Mouse (Mus musculus): ENCODE measurements around the gene Fmo2. TPM values are rescaled to one million over a fixed set of nuclear protein-coding genes. Genes with fewer than 3 reads are reported as not detected.

Gene Fmo2
- polyA plus RNA-seq, 1 experiment, result not detected

DNA sequence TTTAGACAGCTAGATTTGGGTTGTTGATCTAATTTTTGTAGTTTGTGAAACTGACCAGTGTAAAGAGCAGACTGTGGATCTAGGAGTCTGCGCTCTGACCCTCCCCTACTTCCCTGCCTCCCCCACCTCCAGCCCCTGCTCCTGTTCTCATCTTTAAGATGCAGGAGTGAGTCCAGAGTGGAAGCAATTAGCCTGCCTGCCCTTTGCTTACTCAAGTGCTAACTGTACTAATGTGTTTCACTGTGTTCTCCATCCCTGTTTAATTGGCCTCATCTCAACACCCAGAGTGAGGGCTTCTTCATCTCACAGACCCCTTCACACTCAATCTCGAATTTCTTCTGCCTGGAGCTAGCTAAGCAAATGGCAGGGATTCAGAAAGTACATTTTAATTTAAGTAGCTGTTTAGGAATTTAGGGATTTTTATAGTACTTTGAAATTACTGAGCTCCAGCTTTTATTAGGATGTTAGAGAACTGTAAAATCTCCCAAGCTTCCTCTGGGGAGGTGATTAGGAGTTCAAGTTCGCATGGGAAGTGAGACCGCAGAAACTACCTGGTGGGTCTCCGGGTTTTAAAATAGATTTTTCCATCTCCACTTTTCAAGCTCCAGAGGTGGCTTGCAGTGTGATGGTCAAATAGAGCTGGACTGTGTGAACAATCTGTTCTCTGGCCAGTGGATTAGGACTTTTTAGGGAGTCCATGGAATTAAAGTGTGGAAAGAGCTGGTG lies 39.6 kb upstream of the Fmo2 start:
- Histone ChIP-seq H3K79me3 (ENCODE audit: low read depth) (no peaks in the 10 kb centered on the region), H3K27me3 (ENCODE audit: control insufficient read depth, insufficient read depth, insufficient read length) (no peaks in the 10 kb centered on the region), H3K79me2 (ENCODE audit: control insufficient read depth, insufficient read depth) (no peaks in the 10 kb centered on the region), H3K4me3 (ENCODE audit: insufficient read depth, poor library complexity, severe bottlenecking) (no peak overlapping the region), H3ac (ENCODE audit: control insufficient read depth, insufficient read length, low read depth) (no peak overlapping the region), H3K36me3 (ENCODE audit: control insufficient read depth, insufficient read depth) (no peaks in the 10 kb centered on the region)
- TF ChIP-seq FOSL1 (IDR thresholded peaks at IDR 0.05; ENCODE audit: insufficient read depth, low read length, poor library complexity, severe bottlenecking) (no peak), MYOD1 (IDR thresholded peaks at IDR 0.05; ENCODE audit: control insufficient read depth, insufficient read length, low read depth) (no peak), USF1 (IDR thresholded peaks at IDR 0.05; ENCODE audit: low read depth) (no peak), CEBPB (IDR thresholded peaks at IDR 0.05; ENCODE audit: low read depth) (no peak), MYOG (IDR thresholded peaks at IDR 0.05; ENCODE audit: control insufficient read depth, extremely low read depth, insufficient read length) (no peak), MAX (IDR thresholded peaks at IDR 0.05) (no peak), CTCF (IDR thresholded peaks at IDR 0.05; ENCODE audit: control insufficient read depth, insufficient read depth, insufficient read length) (no peak)

DNA sequence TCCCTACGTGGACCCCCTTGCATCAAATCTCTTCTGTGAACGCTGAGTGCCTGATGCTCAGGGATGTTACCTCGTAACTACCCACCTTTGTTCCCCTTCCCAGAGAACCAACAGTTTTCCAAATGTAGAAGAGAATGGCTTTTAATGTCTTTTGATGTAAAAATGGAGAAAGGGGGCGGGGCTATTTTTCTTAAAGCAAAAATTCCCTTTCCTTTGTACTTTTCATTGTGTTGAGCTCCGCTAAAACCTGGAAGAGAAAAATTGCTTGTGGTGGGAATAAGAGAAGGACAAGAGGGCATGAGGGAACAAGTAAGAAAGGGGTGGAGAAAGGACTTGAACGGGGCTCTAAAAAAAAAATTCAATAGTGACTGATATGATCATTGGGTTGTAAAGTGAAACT lies 38.9 kb upstream of the Fmo2 start, which contains the start of gene Fmo6:
Fmo6 (minus strand) TSS at position 101 of the 400 bp plus-strand sequence.
- H3K79me2 ChIP-seq (ENCODE audit: control insufficient read depth, insufficient read depth), result no peaks in the 10 kb centered on the region
- H3K27me3 ChIP-seq (ENCODE audit: control insufficient read depth, insufficient read depth, insufficient read length), result no peaks in the 10 kb centered on the region
- H3K79me3 ChIP-seq (ENCODE audit: low read depth), result no peaks in the 10 kb centered on the region
- no peak within 1 kb of the TSS for H3K4me3 ChIP-seq (ENCODE audit: insufficient read depth, poor library complexity, severe bottlenecking)
- H3ac ChIP-seq (ENCODE audit: control insufficient read depth, insufficient read length, low read depth), result no peak within 1 kb of the TSS
- no peaks in the 10 kb centered on the region for H3K36me3 ChIP-seq (ENCODE audit: control insufficient read depth, insufficient read depth)
- TF ChIP-seq MAX (IDR thresholded peaks at IDR 0.05), result no peak
- no peak for TF ChIP-seq MYOD1 (IDR thresholded peaks at IDR 0.05; ENCODE audit: control insufficient read depth, insufficient read length, low read depth)
- TF ChIP-seq CTCF (IDR thresholded peaks at IDR 0.05; ENCODE audit: control insufficient read depth, insufficient read depth, insufficient read length), result no peak
- TF ChIP-seq USF1 (IDR thresholded peaks at IDR 0.05; ENCODE audit: low read depth), result no peak
- no peak for TF ChIP-seq FOSL1 (IDR thresholded peaks at IDR 0.05; ENCODE audit: insufficient read depth, low read length, poor library complexity, severe bottlenecking)
- TF ChIP-seq CEBPB (IDR thresholded peaks at IDR 0.05; ENCODE audit: low read depth), result no peak
- no peak for TF ChIP-seq MYOG (IDR thresholded peaks at IDR 0.05; ENCODE audit: control insufficient read depth, extremely low read depth, insufficient read length)

DNA sequence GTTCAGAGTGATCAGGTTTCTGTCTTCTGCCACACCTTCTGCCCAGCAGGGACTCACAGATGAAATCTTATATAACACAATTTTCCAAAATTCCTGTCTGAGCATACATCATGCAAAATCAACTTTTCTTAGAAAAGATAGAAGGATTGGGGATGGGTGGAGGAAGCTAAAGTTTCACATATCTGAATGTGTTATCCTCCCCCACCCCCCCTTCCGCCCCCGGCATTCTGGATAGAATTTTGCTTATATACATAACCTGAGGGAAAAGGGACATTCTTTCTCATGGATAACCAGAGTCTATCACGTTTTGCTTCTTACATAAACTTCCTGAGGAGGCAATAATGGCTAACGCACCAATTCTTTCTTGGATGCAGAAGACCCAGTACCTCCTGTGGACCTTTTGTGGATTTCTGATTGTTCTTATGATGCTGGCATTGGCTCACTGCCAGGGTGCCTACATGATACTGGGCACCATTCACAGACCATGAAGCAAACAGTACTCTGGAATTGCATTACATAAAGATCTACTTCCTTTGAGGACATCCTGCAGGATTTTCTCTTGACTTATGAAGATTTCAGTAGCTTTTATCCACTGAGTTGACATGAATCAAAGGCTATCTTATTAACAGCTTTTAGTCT lies 36.0 kb upstream of the Fmo2 start:
- Histone ChIP-seq H3ac (ENCODE audit: control insufficient read depth, insufficient read length, low read depth) (no peak overlapping the region), H3K4me3 (ENCODE audit: insufficient read depth, poor library complexity, severe bottlenecking) (no peak overlapping the region), H3K27me3 (ENCODE audit: control insufficient read depth, insufficient read depth, insufficient read length) (no peaks in the 10 kb centered on the region), H3K79me2 (ENCODE audit: control insufficient read depth, insufficient read depth) (no peaks in the 10 kb centered on the region), H3K79me3 (ENCODE audit: low read depth) (no peaks in the 10 kb centered on the region), H3K36me3 (ENCODE audit: control insufficient read depth, insufficient read depth) (no peaks in the 10 kb centered on the region)
- TF ChIP-seq FOSL1 (IDR thresholded peaks at IDR 0.05; ENCODE audit: insufficient read depth, low read length, poor library complexity, severe bottlenecking), result no peak
- TF ChIP-seq MYOD1 (IDR thresholded peaks at IDR 0.05; ENCODE audit: control insufficient read depth, insufficient read length, low read depth), result no peak
- no peak for TF ChIP-seq CTCF (IDR thresholded peaks at IDR 0.05; ENCODE audit: control insufficient read depth, insufficient read depth, insufficient read length)
- TF ChIP-seq CEBPB (IDR thresholded peaks at IDR 0.05; ENCODE audit: low read depth), result no peak
- no peak for TF ChIP-seq MYOG (IDR thresholded peaks at IDR 0.05; ENCODE audit: control insufficient read depth, extremely low read depth, insufficient read length)
- no peak for TF ChIP-seq MAX (IDR thresholded peaks at IDR 0.05)
- TF ChIP-seq USF1 (IDR thresholded peaks at IDR 0.05; ENCODE audit: low read depth), result no peak

DNA sequence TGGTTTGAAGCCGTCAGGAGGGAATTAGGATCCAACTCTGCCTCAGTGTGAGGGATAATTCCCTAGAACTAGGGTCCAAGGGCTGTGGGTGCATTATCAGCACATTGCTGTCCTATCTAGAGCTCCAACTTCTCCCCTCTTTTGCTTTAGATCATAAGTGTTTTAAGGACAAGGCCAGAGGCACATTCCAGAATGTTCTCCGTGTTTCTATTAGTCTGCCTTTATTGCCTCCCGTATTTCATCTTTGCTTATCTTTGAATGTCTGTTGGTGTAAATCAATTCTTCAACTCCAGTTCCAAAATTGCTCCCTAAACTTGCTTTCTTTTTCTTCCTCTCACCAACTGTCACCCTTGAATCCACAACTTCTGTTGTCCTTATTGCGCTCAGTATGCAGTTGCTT lies 33.9 kb upstream of the Fmo2 start:
- no peaks in the 10 kb centered on the region for H3K79me3 ChIP-seq (ENCODE audit: low read depth)
- H3K36me3 ChIP-seq (ENCODE audit: control insufficient read depth, insufficient read depth), result no peaks in the 10 kb centered on the region
- H3K4me3 ChIP-seq (ENCODE audit: insufficient read depth, poor library complexity, severe bottlenecking), result no peak overlapping the region
- no peak overlapping the region for H3ac ChIP-seq (ENCODE audit: control insufficient read depth, insufficient read length, low read depth)
- H3K27me3 ChIP-seq (ENCODE audit: control insufficient read depth, insufficient read depth, insufficient read length), result no peaks in the 10 kb centered on the region
- no peaks in the 10 kb centered on the region for H3K79me2 ChIP-seq (ENCODE audit: control insufficient read depth, insufficient read depth)
- TF ChIP-seq USF1 (IDR thresholded peaks at IDR 0.05; ENCODE audit: low read depth) (no peak), MYOD1 (IDR thresholded peaks at IDR 0.05; ENCODE audit: control insufficient read depth, insufficient read length, low read depth) (no peak), FOSL1 (IDR thresholded peaks at IDR 0.05; ENCODE audit: insufficient read depth, low read length, poor library complexity, severe bottlenecking) (no peak), MAX (IDR thresholded peaks at IDR 0.05) (no peak), MYOG (IDR thresholded peaks at IDR 0.05; ENCODE audit: control insufficient read depth, extremely low read depth, insufficient read length) (no peak), CTCF (IDR thresholded peaks at IDR 0.05; ENCODE audit: control insufficient read depth, insufficient read depth, insufficient read length) (no peak), CEBPB (IDR thresholded peaks at IDR 0.05; ENCODE audit: low read depth) (no peak)

DNA sequence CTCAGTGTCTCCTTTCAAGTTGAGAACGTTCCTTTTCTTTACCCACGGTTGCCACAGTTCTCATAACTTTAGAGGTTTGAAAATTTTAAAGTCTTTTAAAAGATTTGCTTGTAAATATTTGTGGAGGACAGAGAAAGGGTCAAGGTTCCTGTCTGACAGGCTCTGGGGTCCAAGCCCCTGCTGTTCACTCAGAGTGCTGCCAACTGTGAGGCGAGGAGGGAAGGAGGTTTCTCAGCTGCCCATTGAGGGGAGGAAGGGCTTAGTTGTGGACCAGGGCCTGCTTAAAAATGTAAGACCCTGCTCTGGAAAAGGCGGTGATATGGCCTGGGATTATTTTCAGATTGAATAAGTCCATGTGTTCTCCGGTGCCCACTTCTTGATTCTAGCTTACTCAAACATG lies 33.4 kb upstream of the Fmo2 start:
- Histone ChIP-seq H3K27me3 (ENCODE audit: control insufficient read depth, insufficient read depth, insufficient read length) (no peaks in the 10 kb centered on the region), H3K36me3 (ENCODE audit: control insufficient read depth, insufficient read depth) (no peaks in the 10 kb centered on the region), H3K4me3 (ENCODE audit: insufficient read depth, poor library complexity, severe bottlenecking) (no peak overlapping the region), H3K79me3 (ENCODE audit: low read depth) (no peaks in the 10 kb centered on the region), H3ac (ENCODE audit: control insufficient read depth, insufficient read length, low read depth) (no peak overlapping the region), H3K79me2 (ENCODE audit: control insufficient read depth, insufficient read depth) (no peaks in the 10 kb centered on the region)
- TF ChIP-seq CEBPB (IDR thresholded peaks at IDR 0.05; ENCODE audit: low read depth) (no peak), CTCF (IDR thresholded peaks at IDR 0.05; ENCODE audit: control insufficient read depth, insufficient read depth, insufficient read length) (no peak), MYOG (IDR thresholded peaks at IDR 0.05; ENCODE audit: control insufficient read depth, extremely low read depth, insufficient read length) (no peak), FOSL1 (IDR thresholded peaks at IDR 0.05; ENCODE audit: insufficient read depth, low read length, poor library complexity, severe bottlenecking) (no peak), MYOD1 (IDR thresholded peaks at IDR 0.05; ENCODE audit: control insufficient read depth, insufficient read length, low read depth) (no peak)
